Comparison of ENCODE assay signal across 8 mouse cellular contexts in genomic region chr11:56246549-56247332, GRCm38 (mm10).
DNase-seq lines count a peak whose midpoint lies in the region; ATAC-seq and TF ChIP-seq lines count a peak whose summit lies in the region.

No protein-coding gene starts in this region.

- no peaks in the 10 kb centered on the region for H3K27me3 ChIP-seq in lung, postnatal 0 days (replicated peaks; ENCODE audit: insufficient read depth, low read length)
- peaks cover 2% of the 10 kb centered on the region; the same call in 1 of the 2 replicates for H3K27me3 ChIP-seq in hindbrain, embryonic 12.5 days
- no peaks in the 10 kb centered on the region for H3K27me3 ChIP-seq in midbrain, embryonic 11.5 days (ENCODE audit: control insufficient read depth, insufficient read depth, low read length)

- H3K9me3 ChIP-seq in lung, postnatal 0 days (ENCODE audit: low read length): no peaks in the 10 kb centered on the region
- H3K9me3 ChIP-seq in hindbrain, embryonic 12.5 days (replicated peaks): no peaks in the 10 kb centered on the region
- H3K9me3 ChIP-seq in midbrain, embryonic 11.5 days (ENCODE audit: control insufficient read depth, low read length): no peaks in the 10 kb centered on the region

- WGBS in lung, postnatal 0 days: 52% methylated on average over 5 of the region's 5 CpGs
- 52% methylated on average over 5 of the region's 5 CpGs for WGBS in lung, adult 2 months
- WGBS in hindbrain, embryonic 12.5 days: 22% methylated on average over 5 of the region's 5 CpGs
- 38% methylated on average over 5 of the region's 5 CpGs for WGBS in midbrain, embryonic 11.5 days

- no peak overlapping the region for H3K4me3 ChIP-seq in lung, postnatal 0 days (ENCODE audit: low read depth, low read length)
- H3K4me3 ChIP-seq in lung, adult 2 months (replicated peaks; ENCODE audit: extremely low read depth, low read depth, low read length): no peak overlapping the region
- no peak overlapping the region for H3K4me3 ChIP-seq in hindbrain, embryonic 12.5 days
- H3K4me3 ChIP-seq in midbrain, embryonic 11.5 days (ENCODE audit: low read depth, low read length): no peak overlapping the region

- no peak for ATAC-seq in lung, postnatal 0 days
- peak; percentile 96 for ATAC-seq in hindbrain, embryonic 12.5 days (ENCODE audit: low FRiP score)
- peak; percentile 97 for ATAC-seq in midbrain, embryonic 11.5 days (ENCODE audit: low FRiP score)

- no peak overlapping the region for H3K4me2 ChIP-seq in lung, postnatal 0 days (replicated peaks; ENCODE audit: low read depth, low read length)
- 0 out of 2 replicates have a peak overlapping the region, but pooled peaks have one; percentile 13 for H3K4me2 ChIP-seq in hindbrain, embryonic 12.5 days (replicated peaks)
- no peak overlapping the region for H3K4me2 ChIP-seq in midbrain, embryonic 11.5 days

- H3K27ac ChIP-seq in lung, postnatal 0 days (ENCODE audit: low read length): no peak overlapping the region
- H3K27ac ChIP-seq in hindbrain, embryonic 12.5 days: peak overlapping the region; percentile 82
- peak overlapping the region; percentile 71 for H3K27ac ChIP-seq in midbrain, embryonic 11.5 days (ENCODE audit: low read depth, low read length)

- no peak for TF ChIP-seq EP300 in lung, postnatal 0 days (IDR thresholded peaks at IDR 0.05)

- no peak for TF ChIP-seq POLR2A in lung, adult 2 months (IDR thresholded peaks at IDR 0.05; ENCODE audit: borderline replicate concordance, extremely low read depth, low read depth, low read length)

- H3K9ac ChIP-seq in lung, postnatal 0 days (replicated peaks; ENCODE audit: low read depth): no peak overlapping the region
- no peak overlapping the region for H3K9ac ChIP-seq in hindbrain, embryonic 12.5 days
- H3K9ac ChIP-seq in midbrain, embryonic 11.5 days (ENCODE audit: low read length): no peak overlapping the region

- peak; percentile 8 for DNase-seq in lung, postnatal 0 days (ENCODE audit: low spot score)
- DNase-seq in lung, adult 2 months: no peak
- DNase-seq in midbrain, embryonic 11.5 days (ENCODE audit: low spot score, missing footprints): peak; percentile 92
- no peak for DNase-seq in adrenal gland, adult (ENCODE audit: inconsistent age in 2 of 2, low spot score in 1 of 2)
- DNase-seq in kidney, postnatal 36 days: no peak
- no peak for DNase-seq in thymus, postnatal 10 days (ENCODE audit: low spot score in 2 of 2)
- no peak for DNase-seq in spleen, postnatal 10 days (ENCODE audit: low spot score in 2 of 2)

- no peaks in the 10 kb centered on the region for H3K36me3 ChIP-seq in lung, postnatal 0 days (ENCODE audit: insufficient read depth, low read length)
- no peaks in the 10 kb centered on the region for H3K36me3 ChIP-seq in hindbrain, embryonic 12.5 days
- no peaks in the 10 kb centered on the region for H3K36me3 ChIP-seq in midbrain, embryonic 11.5 days (ENCODE audit: control insufficient read depth, insufficient read depth, low read length)

- no peaks in the 10 kb centered on the region for H3K4me1 ChIP-seq in lung, postnatal 0 days (ENCODE audit: insufficient read depth, low read depth, low read length)
- no peaks in the 10 kb centered on the region for H3K4me1 ChIP-seq in lung, adult 2 months (ENCODE audit: control insufficient read depth, insufficient read depth, low read length)
- H3K4me1 ChIP-seq in hindbrain, embryonic 12.5 days: peaks cover 22% of the 10 kb centered on the region
- H3K4me1 ChIP-seq in midbrain, embryonic 11.5 days (ENCODE audit: control insufficient read depth, insufficient read depth, low read length): peaks cover 19% of the 10 kb centered on the region

- TF ChIP-seq CTCF in lung, postnatal 0 days (IDR thresholded peaks at IDR 0.05): no peak
- no peak for TF ChIP-seq CTCF in lung, adult 2 months (IDR thresholded peaks at IDR 0.05; ENCODE audit: insufficient read depth, low read length)

Comparison
In these comparisons a context has a peak if more than half of its experiments do, and no peak if none do; other contexts are left out.
1. DNase-seq: peak in lung, postnatal 0 days (single experiment) and midbrain, embryonic 11.5 days (single experiment); none in lung, adult 2 months (single experiment), adrenal gland, adult (0 of 2), kidney, postnatal 36 days (0 of 2), thymus, postnatal 10 days (0 of 2) and spleen, postnatal 10 days (0 of 2).